Mouse (Mus musculus) hindbrain, embryonic 11.5 days (tissue): ENCODE measurements at regions not wholly inside any gene's neighbourhood (a gene's known extent, or its start where the extent isn't known, plus 50 kb on each side); places are given as distances from the start of the nearest gene placed in this dataset.

Experiments used
- ATAC-seq: fragments of 200-750 bp; cut with Nextera tagmentation; 2 replicates; pipeline ENCODE4 v1.8.0; 2017; ENCODE audit warnings: mild to moderate bottlenecking, moderate TSS enrichment, moderate library complexity; ENCODE audit not compliant: low FRiP score
- DNase-seq: peaks from one replicate; pipeline ENCODE4 v3.0.0-alpha.2; 2015; ENCODE audit warnings: low spot score
- H3K27ac ChIP-seq: fragments of 300-500 bp; sonication (generic); 2 replicates; pipeline ENCODE4 v1.5.1; 2014; ENCODE audit warnings: mild to moderate bottlenecking, low read depth, low read length
- H3K27me3 ChIP-seq: fragments of 300-500 bp; sonication (generic); 2 replicates; pipeline ENCODE4 v1.6.1; 2014; ENCODE audit warnings: mild to moderate bottlenecking, low read length, moderate library complexity, mixed read lengths; ENCODE audit not compliant: control insufficient read depth, insufficient read depth
- H3K36me3 ChIP-seq: fragments of 300-500 bp; sonication (generic); 2 replicates; pipeline ENCODE4 v1.6.1; 2014; ENCODE audit warnings: mild to moderate bottlenecking, low read length, moderate library complexity, mixed read lengths; ENCODE audit not compliant: control insufficient read depth, insufficient read depth
- H3K4me1 ChIP-seq: fragments of 300-500 bp; sonication (generic); replicated peaks from 2 replicates; pipeline ENCODE4 v1.6.1; 2014; ENCODE audit warnings: low read length, mixed read lengths; ENCODE audit not compliant: control insufficient read depth, insufficient read depth
- H3K4me2 ChIP-seq: fragments of 300-500 bp; sonication (generic); replicated peaks from 2 replicates; pipeline ENCODE4 v1.6.1; 2014; ENCODE audit warnings: mild to moderate bottlenecking, low read depth, low read length
- H3K4me3 ChIP-seq: fragments of 300-500 bp; sonication (generic); 2 replicates; pipeline ENCODE4 v1.5.1; 2014; ENCODE audit warnings: low read depth, low read length
- H3K9ac ChIP-seq: fragments of 300-500 bp; sonication (generic); 2 replicates; pipeline ENCODE4 v1.6.1; 2014; ENCODE audit warnings: low read depth, low read length
- H3K9me3 ChIP-seq: fragments of 300-500 bp; sonication (generic); 2 replicates; pipeline ENCODE4 v1.6.1; 2016; ENCODE audit warnings: low read length; ENCODE audit not compliant: control insufficient read depth
- WGBS: fragments of 180-500 bp; shearing (Covaris S2); extraction: QIAGEN DNeasy Blood & Tissue Kit; methylation state at CpG from one replicate; pipeline ENCODE4 v1.1.7; 2014; 5-methylcytosine and 5-hydroxymethylcytosine counted together

- H3K36me3 ChIP-seq, result no peaks in the 10 kb centered on the region
- WGBS, result 92% methylated on average over 4 of the region's 4 CpGs
These were observed 162.3 kb upstream of the Zeb2 start for GRCm38 (mm10) chr2:45279490-45279889.

GRCm38 (mm10) chr2:45277602-45278001 is 160.4 kb upstream of the Zeb2 start:
- 94% methylated on average over 2 of the region's 2 CpGs for whole genome bisulfite sequencing
- no peaks in the 10 kb centered on the region for H3K27me3 ChIP-seq
- H3K4me3 ChIP-seq, result no peak overlapping the region

More at GRCm38 (mm10) chr2:45279490-45279889, 162.3 kb upstream of the Zeb2 start:
- Histone ChIP-seq H3K9me3 (no peaks in the 10 kb centered on the region), H3K4me1 (no peaks in the 10 kb centered on the region), H3K4me2 (no peak overlapping the region), H3K27ac (no peak overlapping the region), H3K27me3 (no peaks in the 10 kb centered on the region), H3K4me3 (no peak overlapping the region), H3K9ac (no peak overlapping the region)
- no peak for DNase-seq
- no peak for ATAC-seq

GRCm38 (mm10) chr2:45276703-45277102 is 159.5 kb upstream of the Zeb2 start:
- Histone ChIP-seq H3K36me3 (no peaks in the 10 kb centered on the region), H3K4me1 (no peaks in the 10 kb centered on the region), H3K9ac (no peak overlapping the region), H3K9me3 (no peaks in the 10 kb centered on the region), H3K4me3 (no peak overlapping the region), H3K27me3 (no peaks in the 10 kb centered on the region), H3K4me2 (no peak overlapping the region), H3K27ac (no peak overlapping the region)
- ATAC-seq (no peak), DNase-seq (no peak)
- WGBS, result 95% methylated on average over 1 of the region's 1 CpGs

More at GRCm38 (mm10) chr2:45277602-45278001, 160.4 kb upstream of the Zeb2 start:
- no peaks in the 10 kb centered on the region for H3K9me3 ChIP-seq
- DNase-seq (no peak), ATAC-seq (no peak)
- no peak overlapping the region for H3K27ac ChIP-seq
- H3K4me2 ChIP-seq, result no peak overlapping the region
- no peak overlapping the region for H3K9ac ChIP-seq
- H3K36me3 ChIP-seq, result no peaks in the 10 kb centered on the region
- no peaks in the 10 kb centered on the region for H3K4me1 ChIP-seq

- no peaks in the 10 kb centered on the region for H3K9me3 ChIP-seq
- 83% methylated on average over 2 of the region's 2 CpGs for WGBS
- H3K4me2 ChIP-seq, result no peak overlapping the region
- H3K4me1 ChIP-seq, result no peaks in the 10 kb centered on the region
- H3K36me3 ChIP-seq, result no peaks in the 10 kb centered on the region
- H3K4me3 ChIP-seq, result no peak overlapping the region
- no peak overlapping the region for H3K27ac ChIP-seq
- ATAC-seq, result no peak
- H3K9ac ChIP-seq, result no peak overlapping the region
- no peaks in the 10 kb centered on the region for H3K27me3 ChIP-seq
- DNase-seq, result no peak
These were observed 152.8 kb upstream of the Zeb2 start for GRCm38 (mm10) chr2:45270035-45270434.

GRCm38 (mm10) chr2:45265819-45266218 is 148.6 kb upstream of the Zeb2 start:
- Histone ChIP-seq H3K27ac (no peak overlapping the region), H3K9me3 (no peaks in the 10 kb centered on the region), H3K4me1 (no peaks in the 10 kb centered on the region), H3K4me2 (no peak overlapping the region), H3K36me3 (no peaks in the 10 kb centered on the region), H3K9ac (no peak overlapping the region), H3K4me3 (no peak overlapping the region), H3K27me3 (no peaks in the 10 kb centered on the region)
- ATAC-seq, result no peak
- WGBS, result 58% methylated on average over 2 of the region's 2 CpGs
- DNase-seq, result no peak

- H3K4me2 ChIP-seq, result no peak overlapping the region
- H3K27ac ChIP-seq, result no peak overlapping the region
- DNase-seq (no peak), ATAC-seq (no peak)
- H3K9ac ChIP-seq, result no peak overlapping the region
- no peaks in the 10 kb centered on the region for H3K9me3 ChIP-seq
- no peaks in the 10 kb centered on the region for H3K4me1 ChIP-seq
- 88% methylated on average over 3 of the region's 3 CpGs for WGBS
- no peaks in the 10 kb centered on the region for H3K36me3 ChIP-seq
- no peaks in the 10 kb centered on the region for H3K27me3 ChIP-seq
- H3K4me3 ChIP-seq, result no peak overlapping the region
These were observed 144.8 kb upstream of the Zeb2 start for GRCm38 (mm10) chr2:45261949-45262348.

- DNase-seq (no peak), ATAC-seq (no peak)
- no peaks in the 10 kb centered on the region for H3K27me3 ChIP-seq
- 72% methylated on average over 3 of the region's 3 CpGs for WGBS
- H3K4me1 ChIP-seq, result no peaks in the 10 kb centered on the region
- H3K4me3 ChIP-seq, result no peak overlapping the region
- H3K4me2 ChIP-seq, result no peak overlapping the region
- H3K27ac ChIP-seq, result no peak overlapping the region
- H3K9ac ChIP-seq, result no peak overlapping the region
- H3K9me3 ChIP-seq, result no peaks in the 10 kb centered on the region
- no peaks in the 10 kb centered on the region for H3K36me3 ChIP-seq
These were observed 141.7 kb upstream of the Zeb2 start for GRCm38 (mm10) chr2:45258897-45259296.

- WGBS, result 78% methylated on average over 5 of the region's 5 CpGs
These were observed 139.2 kb upstream of the Zeb2 start for GRCm38 (mm10) chr2:45256373-45256772.

GRCm38 (mm10) chr2:45253936-45254335 is 136.7 kb upstream of the Zeb2 start:
- no peaks in the 10 kb centered on the region for H3K36me3 ChIP-seq
- no peak overlapping the region for H3K9ac ChIP-seq
- DNase-seq (no peak), ATAC-seq (no peak)
- H3K4me2 ChIP-seq, result no peak overlapping the region
- H3K9me3 ChIP-seq, result no peaks in the 10 kb centered on the region
- no peak overlapping the region for H3K27ac ChIP-seq
- no peaks in the 10 kb centered on the region for H3K4me1 ChIP-seq
- H3K4me3 ChIP-seq, result no peak overlapping the region
- 74% methylated on average over 4 of the region's 4 CpGs for WGBS
- no peaks in the 10 kb centered on the region for H3K27me3 ChIP-seq

More at GRCm38 (mm10) chr2:45256373-45256772, 139.2 kb upstream of the Zeb2 start:
- Histone ChIP-seq H3K9me3 (no peaks in the 10 kb centered on the region), H3K27me3 (no peaks in the 10 kb centered on the region), H3K27ac (no peak overlapping the region), H3K9ac (no peak overlapping the region), H3K4me1 (no peaks in the 10 kb centered on the region), H3K4me2 (no peak overlapping the region), H3K36me3 (no peaks in the 10 kb centered on the region), H3K4me3 (no peak overlapping the region)
- peak; percentile 16 for DNase-seq
- no peak for ATAC-seq
